Mouse (Mus musculus) liver, embryonic 11.5 days (tissue): ENCODE results near the gene Tbx6. TPM values are rescaled to one million over a fixed set of nuclear protein-coding genes. Genes with fewer than 3 reads are reported as not detected.

ENCODE experiments used
- ATAC-seq: fragments of 200-750 bp; cut with Nextera tagmentation; replicated peaks from 2 replicates; pipeline ENCODE4 v1.8.0; 2017; ENCODE audit warnings: moderate number of reproducible peaks, mild to moderate bottlenecking, moderate TSS enrichment, moderate library complexity; ENCODE audit not compliant: low FRiP score
- DNase-seq: peaks from one replicate; pipeline ENCODE4 v3.0.0-alpha.2; 2017; ENCODE audit warnings: low spot score
- H3K27ac ChIP-seq: fragments of 300-500 bp; sonication (generic); 2 replicates; pipeline ENCODE4 v1.5.1; 2014; ENCODE audit warnings: mild to moderate bottlenecking, low read depth, low read length, control low read depth
- H3K27me3 ChIP-seq: fragments of 300-500 bp; sonication (generic); replicated peaks from 2 replicates; pipeline ENCODE4 v1.6.1; 2014; ENCODE audit warnings: low read length, mixed read lengths; ENCODE audit not compliant: control insufficient read depth, insufficient read depth
- H3K36me3 ChIP-seq: fragments of 300-500 bp; sonication (generic); 2 replicates; pipeline ENCODE4 v1.6.1; 2014; ENCODE audit warnings: mild to moderate bottlenecking, low read length, moderate library complexity, mixed read lengths; ENCODE audit not compliant: control insufficient read depth, insufficient read depth
- H3K4me1 ChIP-seq: fragments of 300-500 bp; sonication (generic); replicated peaks from 2 replicates; pipeline ENCODE4 v1.6.1; 2014; ENCODE audit warnings: low read length, mixed read lengths; ENCODE audit not compliant: control insufficient read depth, insufficient read depth
- H3K4me2 ChIP-seq: fragments of 300-500 bp; sonication (generic); 2 replicates; pipeline ENCODE4 v1.6.1; 2014; ENCODE audit warnings: mild to moderate bottlenecking, control low read depth, moderate library complexity
- H3K4me3 ChIP-seq: fragments of 300-500 bp; sonication (generic); 2 replicates; pipeline ENCODE4 v1.5.1; 2014; ENCODE audit warnings: low read depth, low read length, control low read depth
- H3K9ac ChIP-seq: fragments of 300-500 bp; sonication (generic); 2 replicates; pipeline ENCODE4 v1.6.1; 2014; ENCODE audit warnings: low read depth, low read length, control low read depth
- H3K9me3 ChIP-seq: fragments of 300-500 bp; sonication (generic); 2 replicates; pipeline ENCODE4 v1.6.1; 2016; ENCODE audit warnings: low read length, inconsistent platforms, mixed read lengths; ENCODE audit not compliant: control insufficient read depth
- WGBS: fragments of 180-500 bp; shearing (Covaris S2); extraction: QIAGEN DNeasy Blood & Tissue Kit; methylation state at CpG from one replicate; pipeline ENCODE4 v1.1.7; 2014; 5-methylcytosine and 5-hydroxymethylcytosine counted together
- polyA plus RNA-seq: library from polyadenylated mRNA; unstranded; fragments of >200 nt; fragmentation: Nextera tagmentation; extraction: Ambion mirVana; gene quantifications from 2 replicates; pipeline ENCODE4 v1.2.1, GENCODE M21; 2014

Gene Tbx6
- polyA plus RNA-seq, 1 experiment from 2014 or later = 0.22 TPM

DNA sequence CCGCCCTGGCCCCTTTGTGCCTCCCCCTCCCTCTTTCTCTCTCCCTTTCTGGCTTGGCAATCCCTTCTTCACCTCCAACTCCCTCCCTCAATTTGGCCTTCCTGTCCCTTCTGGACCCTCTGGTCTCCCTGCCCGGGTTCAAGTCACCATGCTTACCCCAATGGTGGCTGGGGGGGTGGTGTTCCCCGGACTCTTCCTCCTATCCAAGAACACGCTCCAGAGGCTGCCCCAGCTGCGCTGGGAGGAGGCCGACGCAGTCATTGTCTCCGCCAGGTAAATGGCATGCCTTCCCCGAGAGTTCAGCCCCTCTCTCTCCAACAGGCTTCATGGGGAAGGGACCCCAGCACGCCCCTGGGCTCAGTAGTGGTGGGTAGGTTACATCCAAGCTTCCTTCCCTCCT, 42.7 kb downstream of the Tbx6 start:
- no peak for DNase-seq
- 16% methylated on average over 10 of the region's 10 CpGs for WGBS
- Histone ChIP-seq H3K27ac (no peak overlapping the region), H3K4me3 (no peak overlapping the region), H3K9me3 (no peaks in the 10 kb centered on the region), H3K27me3 (peaks cover 36% of the 10 kb centered on the region), H3K4me1 (peaks cover 6% of the 10 kb centered on the region; the same call in 1 of the 2 replicates), H3K4me2 (no peak overlapping the region), H3K36me3 (no peaks in the 10 kb centered on the region), H3K9ac (no peak overlapping the region)
- ATAC-seq = no peak

- ATAC-seq = no peak
- H3K4me2 ChIP-seq = no peak overlapping the region
- H3K9ac ChIP-seq = no peak overlapping the region
- no peak overlapping the region for H3K4me3 ChIP-seq
- peaks cover 41% of the 10 kb centered on the region for H3K27me3 ChIP-seq
- peaks cover 6% of the 10 kb centered on the region; the same call in 1 of the 2 replicates for H3K4me1 ChIP-seq
- H3K27ac ChIP-seq = no peak overlapping the region
- DNase-seq = no peak
- no peaks in the 10 kb centered on the region for H3K36me3 ChIP-seq
- no peaks in the 10 kb centered on the region for H3K9me3 ChIP-seq
- 18% methylated on average over 8 of the region's 8 CpGs for WGBS
These were observed 44.1 kb downstream of the Tbx6 start for GRCm38 (mm10) chr7:126825403-126825802.

DNA sequence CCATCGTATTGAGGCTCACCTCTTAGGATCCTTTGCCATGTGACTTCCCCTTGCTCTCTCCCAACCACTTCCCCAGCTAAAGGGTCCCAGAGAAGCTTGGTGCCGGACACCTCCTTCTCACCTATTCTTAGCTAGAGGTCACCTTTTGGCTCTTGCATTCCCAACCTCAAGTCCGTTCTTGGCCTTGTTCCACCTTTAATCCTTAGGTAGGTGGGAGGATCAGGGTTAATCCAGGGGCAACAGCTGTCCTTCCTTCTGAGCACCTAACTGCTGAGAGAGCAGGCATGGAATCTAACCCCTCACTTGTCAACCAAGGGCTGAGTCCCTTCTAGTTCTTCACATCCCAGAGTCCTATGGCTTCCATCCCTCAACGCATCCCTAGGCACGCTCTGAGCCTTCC, 44.7 kb downstream of the Tbx6 start:
- no peak for ATAC-seq
- peaks cover 6% of the 10 kb centered on the region; the same call in 1 of the 2 replicates for H3K4me1 ChIP-seq
- no peaks in the 10 kb centered on the region for H3K36me3 ChIP-seq
- no peak for DNase-seq
- peaks cover 43% of the 10 kb centered on the region for H3K27me3 ChIP-seq
- no peak overlapping the region for H3K4me3 ChIP-seq
- no peaks in the 10 kb centered on the region for H3K9me3 ChIP-seq
- H3K9ac ChIP-seq = no peak overlapping the region
- 58% methylated on average over 5 of the region's 5 CpGs for WGBS
- H3K4me2 ChIP-seq = no peak overlapping the region
- H3K27ac ChIP-seq = no peak overlapping the region

DNA sequence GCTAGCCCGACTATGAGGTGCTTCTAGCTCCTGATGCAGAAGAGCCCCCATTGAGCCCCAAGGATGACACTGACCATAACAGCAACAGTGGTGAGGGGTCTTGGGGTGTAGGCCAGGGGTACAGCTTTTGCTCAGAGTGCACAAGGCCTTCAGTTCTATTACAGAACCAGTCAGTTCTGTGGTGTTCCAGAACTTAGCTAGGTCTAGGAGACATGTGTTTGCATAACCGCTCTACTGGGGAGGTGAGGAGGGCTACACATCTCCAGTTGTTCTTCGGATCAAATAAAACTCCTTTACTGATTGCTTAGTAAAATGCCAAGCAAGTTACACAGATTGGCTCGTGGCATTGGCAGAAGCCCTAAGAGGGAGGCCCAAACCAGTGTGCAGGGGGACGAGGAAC, 50.3 kb downstream of the Tbx6 start, which contains the start of gene 4930451I11Rik:
Gene 4930451I11Rik (minus strand): TSS at position 101 of the 400 bp plus-strand sequence.
- H3K36me3 ChIP-seq = no peaks in the 10 kb centered on the region
- H3K4me3 ChIP-seq = peak within 1 kb of the TSS; percentile 45
- no peaks in the 10 kb centered on the region; the same call in 1 of the 2 replicates for H3K4me1 ChIP-seq
- H3K4me2 ChIP-seq = peak within 1 kb of the TSS; percentile 67
- H3K9me3 ChIP-seq = no peaks in the 10 kb centered on the region
- no peak within 1 kb of the TSS for H3K27ac ChIP-seq
- WGBS = 54% methylated on average over 5 of the region's 5 CpGs
- ATAC-seq = no peak
- peaks cover 12% of the 10 kb centered on the region for H3K27me3 ChIP-seq
- peak within 1 kb of the TSS; percentile 35; the same call in 1 of the 2 replicates for H3K9ac ChIP-seq
- no peak for DNase-seq

GRCm38 (mm10) chr7:126832036-126832598, 50.8 kb downstream of the Tbx6 start:
- no peaks in the 10 kb centered on the region for H3K9me3 ChIP-seq
- WGBS = 2% methylated on average over 21 of the region's 21 CpGs
- ATAC-seq = peak; percentile 81
- H3K27ac ChIP-seq = no peak overlapping the region
- H3K4me1 ChIP-seq = no peaks in the 10 kb centered on the region; the same call in 1 of the 2 replicates
- peak overlapping the region; percentile 45 for H3K4me3 ChIP-seq
- peak overlapping the region; percentile 67 for H3K4me2 ChIP-seq
- H3K36me3 ChIP-seq = no peaks in the 10 kb centered on the region
- DNase-seq = peak; percentile 75
- H3K9ac ChIP-seq = peak overlapping the region; percentile 35; the same call in 1 of the 2 replicates
- H3K27me3 ChIP-seq = peaks cover 12% of the 10 kb centered on the region

DNA sequence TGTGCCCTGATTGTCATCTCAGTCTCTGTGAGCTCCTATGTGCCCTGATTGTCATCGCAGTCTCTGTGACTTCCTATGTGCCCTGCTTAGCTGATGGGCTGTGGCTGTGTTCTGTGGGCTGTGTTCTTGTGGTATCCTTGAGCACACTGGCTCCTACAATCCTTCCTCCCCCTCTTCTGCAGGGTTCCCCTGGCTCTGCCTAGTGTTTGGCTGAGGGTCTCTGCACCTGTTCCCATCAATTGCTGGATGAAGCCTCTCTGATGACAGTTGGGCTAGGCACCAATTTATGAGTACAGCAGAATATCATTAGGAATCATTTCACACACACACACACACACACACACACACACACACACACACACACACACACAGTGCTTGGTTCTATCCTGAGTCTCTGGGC, 52.0 kb downstream of the Tbx6 start:
- Histone ChIP-seq H3K4me3 (no peak overlapping the region), H3K9me3 (no peaks in the 10 kb centered on the region), H3K4me2 (no peak overlapping the region), H3K36me3 (no peaks in the 10 kb centered on the region), H3K9ac (no peak overlapping the region), H3K27ac (no peak overlapping the region), H3K27me3 (peaks cover 12% of the 10 kb centered on the region), H3K4me1 (no peaks in the 10 kb centered on the region; the same call in 1 of the 2 replicates)
- 100% methylated on average over 1 of the region's 1 CpGs for WGBS
- DNase-seq (no peak), ATAC-seq (no peak)

Other genes with a start within 250 kb of the Tbx6 start
- gene Eif3c, start 215.1 kb upstream of the Tbx6 start, polyA plus RNA-seq = 195 and 201 TPM in 2 replicates
- gene Apobr, start 196.5 kb upstream of the Tbx6 start, polyA plus RNA-seq = 0.68 and 1.4 TPM in 2 replicates
- gene Cln3, start 195.7 kb upstream of the Tbx6 start, polyA plus RNA-seq = 19.7 and 25.2 TPM in 2 replicates
- gene Il27, start 186.5 kb upstream of the Tbx6 start, polyA plus RNA-seq = not detected in 2 replicates
- gene Nupr1, start 150.6 kb upstream of the Tbx6 start, polyA plus RNA-seq = 4.3 and 7.1 TPM in 2 replicates
- 53.7 and 64.5 TPM in 2 replicates for gene Sgf29, start 132.2 kb upstream of the Tbx6 start, polyA plus RNA-seq
- gene Sult1a1, start 105.1 kb upstream of the Tbx6 start, polyA plus RNA-seq = 0.14 and 0.44 TPM in 2 replicates
- 210 and 217 TPM in 2 replicates for gene Bola2, start 86.1 kb upstream of the Tbx6 start, polyA plus RNA-seq
- gene Slx1b, start 85.7 kb upstream of the Tbx6 start, polyA plus RNA-seq = 6.6 and 7.7 TPM in 2 replicates
- gene Coro1a, start 73.7 kb upstream of the Tbx6 start, polyA plus RNA-seq = 94.0 and 94.9 TPM in 2 replicates
- gene Mapk3, start 21.9 kb upstream of the Tbx6 start, polyA plus RNA-seq = 34.0 and 39.3 TPM in 2 replicates
- 0.87 and 0.96 TPM in 2 replicates for gene Gdpd3, start 15.1 kb upstream of the Tbx6 start, polyA plus RNA-seq
- gene Ypel3, start 4.5 kb upstream of the Tbx6 start, polyA plus RNA-seq = 49.1 and 52.2 TPM in 2 replicates
- 266 and 269 TPM in 2 replicates for gene Ppp4c, start 11.0 kb downstream of the Tbx6 start, polyA plus RNA-seq
- 0.21 TPM in 1 of 2 replicates, not detected in the other for gene Fam57b, start 16.2 kb downstream of the Tbx6 start, polyA plus RNA-seq
- gene 4930451I11Rik, start 50.2 kb downstream of the Tbx6 start, polyA plus RNA-seq = not detected in 2 replicates
- gene Doc2a, start 65.9 kb downstream of the Tbx6 start, polyA plus RNA-seq = 0.52 and 1.6 TPM in 2 replicates
- gene Hirip3, start 80.5 kb downstream of the Tbx6 start, polyA plus RNA-seq = 17.3 and 24.6 TPM in 2 replicates
- 124 and 130 TPM in 2 replicates for gene Ino80e, start 80.9 kb downstream of the Tbx6 start, polyA plus RNA-seq
- gene Taok2, start 103.2 kb downstream of the Tbx6 start, polyA plus RNA-seq = 23.0 and 24.0 TPM in 2 replicates
- gene Tmem219, start 141.4 kb downstream of the Tbx6 start, polyA plus RNA-seq = 23.2 and 23.9 TPM in 2 replicates
- 15.7 and 16.5 TPM in 2 replicates for gene Kctd13, start 147.4 kb downstream of the Tbx6 start, polyA plus RNA-seq
- gene Asphd1, start 168.1 kb downstream of the Tbx6 start, polyA plus RNA-seq = not detected in 2 replicates
- 0.27 TPM in 2 replicates for gene Sez6l2, start 169.1 kb downstream of the Tbx6 start, polyA plus RNA-seq
- 72.2 and 74.4 TPM in 2 replicates for gene Cdipt, start 194.4 kb downstream of the Tbx6 start, polyA plus RNA-seq
- gene Cdiptos, start 194.6 kb downstream of the Tbx6 start, polyA plus RNA-seq = 0.67 and 1.0 TPM in 2 replicates
- 8.3 and 9.4 TPM in 2 replicates for gene Mvp, start 233.1 kb downstream of the Tbx6 start, polyA plus RNA-seq
- gene Pagr1b, start 235.0 kb downstream of the Tbx6 start, polyA plus RNA-seq = 0.41 TPM in 1 of 2 replicates, not detected in the other
- gene Pagr1a, start 235.9 kb downstream of the Tbx6 start, polyA plus RNA-seq = 45.6 and 75.0 TPM in 2 replicates
- 19.8 and 52.9 TPM in 2 replicates for gene Gm42742, start 239.6 kb downstream of the Tbx6 start, polyA plus RNA-seq
- 4.5 and 5.4 TPM in 2 replicates for gene Prrt2, start 239.7 kb downstream of the Tbx6 start, polyA plus RNA-seq
- gene Maz, start 245.6 kb downstream of the Tbx6 start, polyA plus RNA-seq = 90.8 and 98.8 TPM in 2 replicates